Mouse (Mus musculus) mesoderm, embryonic 11.5 days (tissue): ENCODE measurements around the gene Mrm3.
A peak's percentile ranks its signal among the peaks of the same experiment; 100 is the strongest.
"Not testable (repeated sequence)": the region's sequence is repeated elsewhere in the genome, so short reads cannot be mapped to it uniquely, and the experiment has no call there.

Experiments used
- DNase-seq: peaks from one replicate; pipeline ENCODE4 v3.0.0-alpha.2; 2012; ENCODE audit warnings: low read depth, low spot score

Mrm3 gene

DNA sequence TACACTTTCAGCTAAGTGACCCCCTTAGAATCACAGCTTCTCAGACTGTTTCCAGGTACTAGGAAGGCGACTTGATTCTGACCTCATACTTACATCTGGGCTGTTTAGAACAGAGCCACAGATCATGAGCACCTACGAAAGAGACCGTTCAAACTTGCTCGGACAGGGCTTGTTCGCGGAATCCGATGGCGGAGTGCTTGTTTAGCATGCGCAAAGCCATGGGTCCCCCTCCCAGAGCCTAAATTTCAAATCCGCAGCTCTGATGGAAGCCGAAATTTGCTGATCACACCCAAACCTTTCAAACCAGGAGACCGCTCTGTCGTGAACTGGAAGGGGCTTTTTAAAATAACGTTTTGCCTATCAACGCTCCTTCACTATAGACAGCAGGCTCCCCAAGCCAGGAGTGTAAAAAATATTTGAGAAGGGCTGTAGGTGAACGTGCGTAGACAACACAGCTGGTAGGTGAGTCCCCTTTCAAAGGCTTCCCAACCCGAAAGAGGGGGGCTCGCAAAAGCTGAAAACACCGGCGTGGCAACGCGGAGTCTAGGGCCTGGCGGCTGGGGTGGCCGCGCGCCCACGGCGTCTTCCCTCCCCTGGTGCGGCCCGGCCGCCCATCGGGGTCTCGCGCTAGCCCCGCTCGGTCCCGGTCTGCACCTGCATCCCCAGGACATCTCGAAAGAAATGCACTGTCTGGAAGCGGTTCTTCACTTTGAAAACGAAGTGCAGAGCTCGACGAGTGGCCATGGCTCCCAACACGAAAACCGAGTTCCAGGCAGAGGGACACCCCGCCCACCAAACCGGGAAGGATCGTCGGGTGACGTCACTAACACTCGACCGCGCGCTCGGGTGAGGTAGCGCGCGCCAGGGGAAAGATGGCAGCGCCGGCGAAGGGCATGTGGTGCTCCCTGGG is at the start of gene Mrm3, which contains the start of gene Glod4:
Gene Mrm3 (plus strand): TSS at position 815 of the 910 bp plus-strand sequence.
Gene Glod4 (minus strand): TSS at position 825 of the 910 bp plus-strand sequence.
- DNase-seq = peak; percentile 94

GRCm38 (mm10) chr11:76196275-76196976 is 47.1 kb upstream of the Mrm3 start:
- no peak for DNase-seq

- no peak for DNase-seq
Observed at GRCm38 (mm10) chr11:76196977-76197469, 46.5 kb upstream of the Mrm3 start.

DNA sequence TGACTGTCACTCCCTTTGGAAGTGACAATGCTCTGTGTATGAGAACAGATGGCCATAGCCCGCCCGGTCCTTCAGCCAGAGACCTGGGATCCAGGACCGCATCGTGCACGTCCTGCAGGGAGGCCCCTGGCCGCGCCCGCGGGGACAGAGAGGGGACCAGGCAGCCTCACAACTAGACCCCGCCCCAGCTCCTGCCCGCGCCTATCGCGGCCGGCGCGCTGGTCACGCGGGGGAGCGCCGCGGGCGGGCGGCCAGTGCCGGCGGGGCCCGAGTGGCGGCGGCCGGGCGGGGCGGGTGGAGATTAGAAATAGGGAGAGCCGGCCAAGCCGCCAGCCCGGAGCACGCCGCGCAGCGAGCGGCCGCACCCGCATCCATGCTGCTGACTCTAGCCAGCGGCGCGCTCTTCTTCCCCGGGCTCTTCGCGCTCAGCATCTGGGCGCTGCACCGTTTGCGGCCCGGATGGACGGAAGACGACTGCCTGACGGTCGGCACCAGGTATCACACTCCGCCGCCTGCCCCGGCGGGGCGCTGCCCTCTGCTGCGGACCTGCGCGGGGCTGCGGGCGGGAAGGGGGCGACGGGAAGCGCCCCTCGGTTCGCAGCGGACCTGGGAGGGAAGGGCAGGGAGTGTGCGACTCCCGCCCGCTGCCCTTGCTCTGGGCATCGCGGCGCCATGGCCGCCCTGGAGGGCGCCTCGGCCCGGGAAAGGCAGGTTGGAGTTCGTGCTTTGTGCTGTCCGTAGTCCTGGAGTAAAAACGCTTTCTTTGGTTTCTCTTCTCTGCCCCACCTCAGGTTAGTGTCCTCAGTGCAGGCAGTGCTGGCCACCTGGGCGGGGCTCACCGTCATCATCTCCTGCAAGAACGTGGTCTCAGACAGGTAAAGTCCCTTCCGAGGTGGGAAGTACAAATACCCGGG is 41.5 kb upstream of the Mrm3 start:
- peak; percentile 78 for DNase-seq

DNA sequence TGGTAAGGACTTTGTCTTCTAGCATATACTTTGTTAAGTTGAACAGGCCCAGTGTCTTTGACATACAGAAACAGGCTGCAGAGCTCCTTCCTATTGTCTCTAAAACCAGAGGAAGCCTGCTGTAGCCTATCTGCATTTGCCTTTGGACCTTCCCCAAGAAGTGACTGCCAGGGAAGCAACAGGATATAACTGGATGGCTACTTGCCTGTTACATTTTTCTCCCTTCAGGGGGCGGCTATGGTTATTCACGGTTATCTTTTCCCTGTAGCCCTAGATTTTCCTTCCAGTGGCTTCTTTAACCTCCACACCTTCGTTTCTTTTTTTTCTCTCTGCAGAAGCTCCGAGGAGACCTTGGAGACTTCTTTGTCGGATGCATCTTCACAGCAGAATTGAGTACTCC is 36.7 kb upstream of the Mrm3 start:
- DNase-seq = no peak

DNA sequence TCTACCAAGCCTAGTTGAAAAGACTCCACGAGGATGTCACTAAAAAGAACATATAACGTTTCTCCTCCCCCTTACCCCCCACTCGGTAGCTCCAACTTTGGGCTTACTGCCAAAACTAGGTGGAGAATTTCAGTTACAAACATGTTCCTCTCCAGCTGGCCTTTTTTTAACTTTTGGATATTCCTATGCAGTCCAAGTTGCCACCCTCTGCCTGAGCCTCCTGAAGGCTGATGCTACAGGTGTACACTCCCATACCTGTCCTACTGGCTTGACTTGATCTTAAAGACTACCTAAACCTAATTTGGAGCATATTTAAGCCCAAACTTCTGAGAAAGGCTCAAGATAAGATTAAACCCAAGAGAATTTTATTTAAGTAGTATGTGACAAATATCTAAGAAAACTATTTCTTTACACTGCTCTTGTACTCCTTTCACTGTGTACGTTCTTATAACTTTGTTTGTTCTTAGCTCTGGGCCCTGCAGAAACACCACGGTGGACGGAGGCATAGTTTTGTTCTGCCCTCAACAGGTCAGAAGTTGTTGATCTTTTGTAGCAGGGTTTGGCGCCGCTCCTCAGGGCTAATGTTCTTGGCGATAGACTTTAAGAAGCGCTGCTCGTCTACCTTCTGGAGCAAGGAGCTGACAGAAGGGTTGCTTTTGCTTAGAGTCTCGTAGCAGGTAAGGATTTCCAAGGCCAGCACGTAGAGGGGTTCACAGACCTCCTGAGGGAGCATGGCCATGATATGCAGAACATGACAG is 33.1 kb upstream of the Mrm3 start:
- no peak for DNase-seq

- DNase-seq = not testable (repeated sequence)
Observed at GRCm38 (mm10) chr11:76211595-76211994, 31.9 kb upstream of the Mrm3 start.

GRCm38 (mm10) chr11:76213841-76214240 is 29.7 kb upstream of the Mrm3 start:
- DNase-seq = no peak

- DNase-seq = no peak
Observed at GRCm38 (mm10) chr11:76215011-76215410, 28.5 kb upstream of the Mrm3 start.

DNA sequence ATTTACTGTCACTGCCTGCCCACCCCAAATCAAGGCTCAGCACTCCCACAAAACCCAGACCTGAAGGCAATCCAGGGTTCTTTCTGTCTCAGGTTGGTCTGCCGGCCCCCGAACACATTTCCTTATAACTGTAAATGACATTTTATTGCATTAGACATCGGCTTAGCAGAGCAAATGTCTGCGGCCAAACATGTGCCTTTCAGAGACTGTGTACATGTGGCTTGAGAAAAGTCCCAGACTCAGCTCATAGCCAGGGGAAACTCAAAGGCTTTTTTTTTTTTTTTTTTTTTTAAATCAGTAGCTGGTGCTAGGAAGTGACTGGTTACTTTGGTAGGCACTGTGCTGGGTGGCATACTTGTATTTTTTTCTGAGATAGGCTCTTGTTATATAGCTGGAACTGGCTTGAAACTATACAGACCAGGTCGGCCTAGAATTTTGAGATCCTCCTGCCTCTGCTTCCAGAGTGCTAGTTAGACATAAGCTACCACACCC is 27.4 kb upstream of the Mrm3 start:
- DNase-seq = no peak

- peak; percentile 52 for DNase-seq
Observed at GRCm38 (mm10) chr11:76216681-76217389, 26.7 kb upstream of the Mrm3 start.

DNA sequence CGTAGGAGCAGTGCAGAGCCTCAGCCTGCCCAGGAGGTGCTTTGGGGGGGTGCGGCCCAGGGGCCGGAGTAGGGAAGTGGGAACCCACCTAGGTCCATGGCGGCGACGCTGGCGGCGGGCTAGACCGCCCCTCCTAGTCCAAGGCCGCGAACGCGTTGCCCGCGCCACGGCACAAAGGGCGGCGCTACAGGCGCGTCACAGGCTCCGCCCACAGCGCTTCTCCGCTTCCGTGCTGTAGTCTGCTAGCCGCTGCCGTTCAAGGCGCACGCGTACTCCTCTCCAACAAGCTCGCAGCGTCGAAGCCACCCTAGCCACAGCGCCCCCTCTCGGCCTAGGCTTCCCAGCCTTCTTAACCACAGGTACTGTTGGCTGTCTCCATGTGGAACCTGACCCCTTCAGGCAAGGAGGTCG is 26.1 kb upstream of the Mrm3 start, which contains the start of the genes Dbil5 and Gemin4:
Gene Dbil5 (plus strand): TSS at position 219 of the 411 bp plus-strand sequence.
Gene Gemin4 (minus strand): TSS at position 275 of the 411 bp plus-strand sequence.
- peak; percentile 99 for DNase-seq

- no peak for DNase-seq
Observed at GRCm38 (mm10) chr11:76224631-76225030, 18.9 kb upstream of the Mrm3 start.

- no peak for DNase-seq
Observed at GRCm38 (mm10) chr11:76225051-76225450, 18.5 kb upstream of the Mrm3 start.

GRCm38 (mm10) chr11:76236136-76236535 is 7.4 kb upstream of the Mrm3 start:
- DNase-seq = no peak

DNA sequence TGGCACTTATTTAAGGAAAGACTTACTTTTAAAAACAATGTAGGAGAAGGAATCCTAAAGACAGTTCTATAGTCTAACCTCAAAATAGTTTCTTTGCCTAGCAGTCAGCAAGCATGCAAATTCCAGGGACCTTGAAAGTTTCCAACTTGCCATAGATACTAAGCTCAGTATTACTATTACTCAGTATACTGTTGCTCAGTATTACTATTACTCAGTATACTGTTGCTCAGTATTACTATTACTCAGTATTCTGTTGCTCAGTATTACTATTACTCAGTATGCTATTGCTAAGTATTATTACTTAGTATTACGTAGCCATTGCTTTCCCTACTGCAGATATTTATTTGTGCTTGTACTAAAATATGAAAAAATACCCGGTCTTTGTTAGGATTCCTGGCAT is 3.8 kb upstream of the Mrm3 start:
- no peak for DNase-seq

GRCm38 (mm10) chr11:76243811-76244546 is 464 bp downstream of the Mrm3 start:
- no peak for DNase-seq

DNA sequence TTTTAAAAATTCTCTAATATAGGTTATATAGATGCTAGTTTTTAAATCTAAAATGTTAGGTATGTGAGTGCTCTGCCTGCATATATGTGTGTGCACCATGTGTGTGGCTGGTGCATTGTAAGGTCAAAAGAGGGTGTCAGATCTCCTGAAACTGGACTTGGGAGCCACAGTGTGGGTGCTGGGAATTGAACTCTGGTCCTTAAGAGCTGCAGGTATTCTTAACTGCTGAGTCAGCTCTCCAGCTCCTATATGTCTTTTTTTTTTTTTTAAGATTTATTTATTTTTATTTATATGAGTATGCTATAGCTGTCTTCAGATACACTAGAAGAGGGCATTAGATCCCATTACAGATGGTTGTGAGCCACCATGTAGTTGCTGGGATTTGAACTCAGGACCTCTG is 2.9 kb downstream of the Mrm3 start:
- DNase-seq = no peak

DNA sequence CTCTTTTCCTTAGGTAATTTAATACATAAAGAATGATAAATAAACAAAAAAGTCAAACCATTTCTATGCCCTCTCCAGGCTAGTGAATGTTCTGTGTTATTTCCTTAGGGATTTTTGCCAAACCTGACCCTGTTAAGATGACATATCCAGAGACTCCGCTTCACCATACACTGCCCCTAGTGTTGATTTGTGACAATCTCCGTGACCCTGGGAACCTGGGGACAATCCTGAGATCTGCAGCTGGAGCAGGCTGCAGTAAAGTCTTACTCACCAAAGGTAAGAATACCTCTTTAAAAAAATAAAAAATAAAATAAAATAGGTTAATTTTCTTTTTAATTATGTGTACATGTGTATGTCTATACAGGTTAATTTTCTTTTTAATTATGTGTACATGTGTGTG is 3.7 kb downstream of the Mrm3 start:
- DNase-seq = no peak
